Mouse (Mus musculus) layer of hippocampus, adult 8-10 months (tissue): ENCODE measurements at regions not wholly inside any gene's neighbourhood (a gene's known extent, or its start where the extent isn't known, plus 50 kb on each side); places are given as distances from the start of the nearest gene placed in this dataset.
A peak's percentile ranks its signal among the peaks of the same experiment; 100 is the strongest.

ENCODE experiments used
- DNase-seq, 2 experiments: peaks; one replicate each; pipeline ENCODE4 v3.0.0; 2022; ENCODE audit warnings: low spot score in 2 of 2

GRCm38 (mm10) chr3:150109561-150109960 is 1119.2 kb upstream of the Adgrl2 start:
- no peak for DNase-seq

- DNase-seq = no peak
Measured at GRCm38 (mm10) chr3:150112231-150112630, 1121.9 kb upstream of the Adgrl2 start.

- DNase-seq = no peak
Measured at GRCm38 (mm10) chr3:150119866-150120265, 1129.5 kb upstream of the Adgrl2 start.

GRCm38 (mm10) chr3:150146635-150147034 is 1156.3 kb upstream of the Adgrl2 start:
- no peak for DNase-seq

GRCm38 (mm10) chr3:150151152-150151822 is 1160.9 kb upstream of the Adgrl2 start:
- DNase-seq = no peak

GRCm38 (mm10) chr3:150151823-150152158 is 1161.4 kb upstream of the Adgrl2 start:
- DNase-seq = no peak

- no peak for DNase-seq
Measured at GRCm38 (mm10) chr3:150152893-150153292, 1162.5 kb upstream of the Adgrl2 start.

GRCm38 (mm10) chr3:150185807-150186206 is 1195.5 kb upstream of the Adgrl2 start:
- DNase-seq = no peak

GRCm38 (mm10) chr3:150193132-150193531 is 1202.8 kb upstream of the Adgrl2 start:
- DNase-seq = no peak

GRCm38 (mm10) chr3:150198492-150198891 is 1208.1 kb upstream of the Adgrl2 start:
- DNase-seq = no peak

GRCm38 (mm10) chr3:150205902-150206301 is 1215.5 kb upstream of the Adgrl2 start:
- no peak for DNase-seq

- DNase-seq = no peak
Measured at GRCm38 (mm10) chr3:150233279-150233678, 1204.4 kb upstream of the Adgrl4 start.

GRCm38 (mm10) chr3:150236946-150237600 is 1200.6 kb upstream of the Adgrl4 start:
- no peak for DNase-seq

GRCm38 (mm10) chr3:150275038-150275437 is 1162.6 kb upstream of the Adgrl4 start:
- no peak for DNase-seq

- no peak for DNase-seq
Measured at GRCm38 (mm10) chr3:150296057-150296710, 1141.5 kb upstream of the Adgrl4 start.

- no peak for DNase-seq
Measured at GRCm38 (mm10) chr3:150328811-150329210, 1108.9 kb upstream of the Adgrl4 start.

- no peak for DNase-seq
Measured at GRCm38 (mm10) chr3:150352139-150352725, 1085.5 kb upstream of the Adgrl4 start.

- no peak for DNase-seq
Measured at GRCm38 (mm10) chr3:150365766-150366165, 1071.9 kb upstream of the Adgrl4 start.

- peak; percentile 22 to 35 for DNase-seq
Measured at GRCm38 (mm10) chr3:150384996-150385627, 1052.6 kb upstream of the Adgrl4 start.

- no peak for DNase-seq
Measured at GRCm38 (mm10) chr3:150401694-150402301, 1035.9 kb upstream of the Adgrl4 start.

- no peak for DNase-seq
Measured at GRCm38 (mm10) chr3:150406086-150406485, 1031.6 kb upstream of the Adgrl4 start.
